Mouse (Mus musculus) bone marrow macrophage, adult 2 months (primary cell): Measurements from ENCODE around the gene Traf1.

Experiments
- CTCF ChIP-seq: IDR thresholded peaks from 2 replicates; pipeline ENCODE4 v1.5.1; 2012; ENCODE audit warnings: low read depth, mild to moderate bottlenecking, low read length, moderate library complexity
- POLR2A ChIP-seq: IDR thresholded peaks from 2 replicates; pipeline ENCODE4 v1.6.1; 2012; ENCODE audit warnings: mild to moderate bottlenecking, low read depth, low read length, borderline replicate concordance

DNA sequence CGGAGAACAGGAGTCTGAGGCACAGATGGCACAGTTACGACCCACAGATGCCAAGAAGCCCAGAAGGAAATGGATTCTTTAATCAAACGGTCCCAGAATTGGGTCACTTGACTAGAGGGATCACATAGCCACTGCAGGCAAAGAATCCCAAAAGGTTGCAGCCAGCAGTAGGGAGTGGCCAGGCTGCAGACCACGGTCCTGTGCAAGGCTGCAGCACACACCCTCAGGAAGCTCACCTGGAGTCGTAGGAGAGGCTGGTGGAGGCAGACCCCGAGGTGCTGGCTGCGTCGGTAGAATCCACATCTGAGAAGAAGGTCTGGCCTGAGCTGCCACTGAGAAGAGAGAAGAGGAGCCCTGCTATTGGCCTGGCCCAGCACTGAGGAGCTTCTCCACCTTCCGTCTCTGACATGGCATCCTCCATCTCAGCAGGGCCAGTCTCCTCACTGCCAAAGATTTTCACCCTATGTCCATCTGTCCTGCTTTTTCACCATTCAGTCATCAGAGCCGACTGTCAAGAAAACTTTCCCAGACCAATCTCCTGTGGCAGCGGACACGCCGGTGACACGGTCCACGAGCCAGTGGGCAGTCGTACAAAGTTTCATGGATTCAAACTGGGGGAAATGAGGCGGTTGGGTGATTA lies 64.6 kb downstream of the Traf1 start:
- no peak for TF ChIP-seq CTCF
- no peak for TF ChIP-seq POLR2A
